Mouse (Mus musculus) G1E (cell line): ENCODE results near the gene Ntn1.

Source experiments
- CTCF ChIP-seq: IDR thresholded peaks from 2 replicates; pipeline ENCODE4 v1.5.1; 2012; ENCODE audit warnings: low read depth, low read length, inconsistent platforms, mixed read lengths
- GATA1 ChIP-seq: IDR thresholded peaks from 2 replicates; pipeline ENCODE4 v1.6.1; 2012; ENCODE audit warnings: borderline replicate concordance, low read length, inconsistent platforms, mixed read lengths
- GATA2 ChIP-seq: IDR thresholded peaks from 2 replicates; pipeline ENCODE4 v1.6.1; 2012; ENCODE audit warnings: low read depth, low read length, inconsistent platforms, borderline replicate concordance
- POLR2AphosphoS5 ChIP-seq: IDR thresholded peaks from 2 replicates; pipeline ENCODE4 v1.6.1; 2012; ENCODE audit warnings: low read depth, low read length, inconsistent platforms; ENCODE audit not compliant: insufficient replicate concordance
- TAL1 ChIP-seq: conservative IDR thresholded peaks from 2 replicates; pipeline ENCODE4 v1.6.1; 2012; ENCODE audit warnings: low read depth, low read length, inconsistent platforms, mixed read lengths

GRCm38 (mm10) chr11:68176550-68176949 lies 224.1 kb downstream of the Ntn1 start:
- TF ChIP-seq TAL1 (no peak), CTCF (no peak), GATA1 (no peak), POLR2AphosphoS5 (no peak), GATA2 (no peak)
